In the genomic region with DNA sequence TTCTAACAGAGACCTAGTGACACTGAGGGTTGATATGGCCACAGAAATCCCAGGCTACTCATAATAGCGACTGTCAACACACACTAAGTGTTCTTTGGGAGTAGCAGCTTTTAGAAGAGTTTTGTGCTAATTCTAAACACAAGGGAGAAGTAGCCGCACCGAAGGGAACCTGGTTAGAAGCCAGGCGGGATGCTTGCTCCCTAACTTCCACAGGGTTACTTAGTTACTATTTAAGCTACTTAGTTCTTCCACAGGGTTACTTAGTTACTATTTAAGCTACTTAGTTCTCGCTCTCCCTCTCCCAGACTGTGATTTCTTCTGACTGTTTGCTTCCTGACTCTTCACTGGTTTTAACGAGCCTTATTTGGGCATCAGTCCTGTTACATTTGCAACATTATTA, we compare ENCODE assay signal across 22 mouse cellular contexts. TPM values are rescaled to one million over a fixed set of nuclear protein-coding genes. Genes with fewer than 3 reads are reported as not detected.
DNase-seq lines count a peak whose midpoint lies in the region; ATAC-seq lines count a peak whose summit lies in the region.
"Had no signal": no experiment of that assay in that cellular context is flagged by ENCODE, and none has a peak within 500 bp of the region (broad histone marks: within the 10 kb centered on the region; RNA-seq: fewer than 3 reads in every experiment).

No protein-coding gene starts in this region.

- no peak overlapping the region for H3K9ac ChIP-seq in kidney, embryonic 14.5 days (ENCODE audit: low read depth, low read length)
- H3K9ac ChIP-seq in liver, embryonic 13.5 days, result no peak overlapping the region
- H3K9ac ChIP-seq in midbrain, embryonic 14.5 days (replicated peaks; ENCODE audit: low read length), result no peak overlapping the region
- H3K9ac ChIP-seq: hindbrain, embryonic 13.5 days; limb, embryonic 15.5 days; midbrain, embryonic 15.5 days; neural tube, embryonic 13.5 days had no signal

- H3K4me3 ChIP-seq in kidney, embryonic 14.5 days (ENCODE audit: low read length), result no peak overlapping the region
- no peak overlapping the region for H3K4me3 ChIP-seq in liver, embryonic 13.5 days (replicated peaks)
- H3K4me3 ChIP-seq in midbrain, embryonic 14.5 days (replicated peaks; ENCODE audit: low read depth, low read length), result no peak overlapping the region
- H3K4me3 ChIP-seq: hindbrain, embryonic 13.5 days; limb, embryonic 15.5 days; midbrain, embryonic 15.5 days; myocyte; neural tube, embryonic 13.5 days had no signal

- H3K27me3 ChIP-seq in kidney, embryonic 14.5 days (ENCODE audit: control insufficient read depth, insufficient read depth, low read length), result no peaks in the 10 kb centered on the region
- no peaks in the 10 kb centered on the region for H3K27me3 ChIP-seq in liver, embryonic 13.5 days
- H3K27me3 ChIP-seq in midbrain, embryonic 14.5 days (ENCODE audit: control insufficient read depth, insufficient read depth, low read length), result no peaks in the 10 kb centered on the region
- H3K27me3 ChIP-seq: hindbrain, embryonic 13.5 days; limb, embryonic 15.5 days; midbrain, embryonic 15.5 days; neural tube, embryonic 13.5 days had no signal

- peak; percentile 51 for DNase-seq in heart, adult 11 months
- DNase-seq in heart, postnatal 4 days, result no peak
- peak; percentile 72 for DNase-seq in kidney, adult 11 months
- DNase-seq in kidney, adult 9 months, result peak; percentile 85
- no peak for DNase-seq in liver, embryonic 13.5 days
- DNase-seq in midbrain, embryonic 14.5 days, result no peak
- no peak for DNase-seq in layer of hippocampus, adult 9-11 months
- DNase-seq: adrenal gland, postnatal 14 days; cerebellum, adult 8-10 months; left cerebral cortex, postnatal 4 days; lung, postnatal 4 days; retina, postnatal 1 day; right cerebral cortex, postnatal 25 days; spleen, adult 18-20 months had no signal

- no peaks in the 10 kb centered on the region for H3K4me1 ChIP-seq in kidney, embryonic 14.5 days (ENCODE audit: control insufficient read depth, insufficient read depth, low read length)
- peaks cover 26% of the 10 kb centered on the region for H3K4me1 ChIP-seq in liver, embryonic 13.5 days (replicated peaks)
- no peaks in the 10 kb centered on the region for H3K4me1 ChIP-seq in midbrain, embryonic 14.5 days (ENCODE audit: control insufficient read depth, insufficient read depth, low read length)
- H3K4me1 ChIP-seq: hindbrain, embryonic 13.5 days; limb, embryonic 15.5 days; midbrain, embryonic 15.5 days; neural tube, embryonic 13.5 days had no signal

- no peaks in the 10 kb centered on the region for H3K9me3 ChIP-seq in kidney, embryonic 14.5 days (ENCODE audit: control insufficient read depth, low read length)
- no peaks in the 10 kb centered on the region for H3K9me3 ChIP-seq in liver, embryonic 13.5 days (replicated peaks)
- no peaks in the 10 kb centered on the region for H3K9me3 ChIP-seq in midbrain, embryonic 14.5 days (ENCODE audit: control insufficient read depth, low read length)
- H3K9me3 ChIP-seq: hindbrain, embryonic 13.5 days; limb, embryonic 15.5 days; midbrain, embryonic 15.5 days; neural tube, embryonic 13.5 days had no signal

- H3K27ac ChIP-seq in kidney, embryonic 14.5 days (ENCODE audit: low read depth, low read length), result no peak overlapping the region
- 0 out of 2 replicates have a peak overlapping the region, but pooled peaks have one; percentile 30 for H3K27ac ChIP-seq in liver, embryonic 13.5 days
- H3K27ac ChIP-seq in midbrain, embryonic 14.5 days (replicated peaks; ENCODE audit: low read depth, low read length), result no peak overlapping the region
- H3K27ac ChIP-seq: hindbrain, embryonic 13.5 days; kidney, postnatal 0 days; limb, embryonic 15.5 days; midbrain, embryonic 15.5 days; neural tube, embryonic 13.5 days had no signal

- ATAC-seq in kidney, embryonic 14.5 days (ENCODE audit: low FRiP score, low TSS enrichment), result no peak
- ATAC-seq in liver, embryonic 13.5 days (ENCODE audit: low read depth), result no peak
- ATAC-seq in midbrain, embryonic 14.5 days (ENCODE audit: low FRiP score, low TSS enrichment), result no peak
- ATAC-seq: forebrain, embryonic 14.5 days; midbrain, embryonic 15.5 days had no signal

- no peak overlapping the region for H3K4me2 ChIP-seq in kidney, embryonic 14.5 days (replicated peaks; ENCODE audit: low read depth, low read length)
- no peak overlapping the region for H3K4me2 ChIP-seq in liver, embryonic 13.5 days
- no peak overlapping the region for H3K4me2 ChIP-seq in midbrain, embryonic 14.5 days (ENCODE audit: low read length)
- H3K4me2 ChIP-seq: hindbrain, embryonic 13.5 days; limb, embryonic 15.5 days; midbrain, embryonic 15.5 days; neural tube, embryonic 13.5 days had no signal

- 80% methylated on average over 6 of the region's 6 CpGs for WGBS in kidney, embryonic 14.5 days
- 75% methylated on average over 6 of the region's 6 CpGs for WGBS in liver, embryonic 13.5 days (ENCODE audit: insufficient replicate concordance)
- 87% methylated on average over 6 of the region's 6 CpGs for WGBS in midbrain, embryonic 14.5 days

- peaks cover 34% of the 10 kb centered on the region for H3K36me3 ChIP-seq in kidney, embryonic 14.5 days (ENCODE audit: control insufficient read depth, insufficient read depth, low read length)
- H3K36me3 ChIP-seq in liver, embryonic 13.5 days, result peaks cover 33% of the 10 kb centered on the region
- H3K36me3 ChIP-seq in midbrain, embryonic 14.5 days (ENCODE audit: control insufficient read depth, insufficient read depth, low read length), result peaks cover 50% of the 10 kb centered on the region

RNA-seq across cellular contexts. Expression of a gene that starts 10.8 kb away (rescaled TPM):
- 10 to 100 TPM; 15.0 to 22.4 TPM for total RNA-seq in heart, postnatal 4 days (2021)
- polyA plus RNA-seq in kidney, embryonic 14.5 days (2014; fragmentation: Nextera tagmentation; extraction: Ambion mirVana), result 14.7 and 15.5 TPM in 2 replicates
- polyA plus RNA-seq in liver, embryonic 13.5 days (2015; fragmentation: Nextera tagmentation; extraction: Ambion mirVana), result 8.1 and 9.0 TPM in 2 replicates
- 0.90 and 2.4 TPM in 2 replicates for polyA plus RNA-seq in midbrain, embryonic 14.5 days (2014; fragmentation: Nextera tagmentation; extraction: Ambion mirVana)

RNA-seq across cellular contexts. Expression of a gene that starts 34.7 kb away (rescaled TPM):
- 10 to 100 TPM; 43.7 to 48.1 TPM for total RNA-seq in heart, postnatal 4 days (2021)
- polyA plus RNA-seq in kidney, embryonic 14.5 days (2014; fragmentation: Nextera tagmentation; extraction: Ambion mirVana), result 23.3 and 25.1 TPM in 2 replicates
- polyA plus RNA-seq in liver, embryonic 13.5 days (2015; fragmentation: Nextera tagmentation; extraction: Ambion mirVana), result 9.0 and 9.5 TPM in 2 replicates
- polyA plus RNA-seq in midbrain, embryonic 14.5 days (2014; fragmentation: Nextera tagmentation; extraction: Ambion mirVana), result 36.3 and 41.4 TPM in 2 replicates

Comparison
In these comparisons a context has a peak if more than half of its experiments do, and no peak if none do; other contexts are left out.
1. DNase-seq: peak in heart, adult 11 months (single experiment), kidney, adult 11 months (single experiment) and kidney, adult 9 months (single experiment); none in heart, postnatal 4 days (single experiment), liver, embryonic 13.5 days (single experiment), midbrain, embryonic 14.5 days (single experiment) and layer of hippocampus, adult 9-11 months (single experiment).